Mouse (Mus musculus): ENCODE results near the gene Col11a2.

DNA sequence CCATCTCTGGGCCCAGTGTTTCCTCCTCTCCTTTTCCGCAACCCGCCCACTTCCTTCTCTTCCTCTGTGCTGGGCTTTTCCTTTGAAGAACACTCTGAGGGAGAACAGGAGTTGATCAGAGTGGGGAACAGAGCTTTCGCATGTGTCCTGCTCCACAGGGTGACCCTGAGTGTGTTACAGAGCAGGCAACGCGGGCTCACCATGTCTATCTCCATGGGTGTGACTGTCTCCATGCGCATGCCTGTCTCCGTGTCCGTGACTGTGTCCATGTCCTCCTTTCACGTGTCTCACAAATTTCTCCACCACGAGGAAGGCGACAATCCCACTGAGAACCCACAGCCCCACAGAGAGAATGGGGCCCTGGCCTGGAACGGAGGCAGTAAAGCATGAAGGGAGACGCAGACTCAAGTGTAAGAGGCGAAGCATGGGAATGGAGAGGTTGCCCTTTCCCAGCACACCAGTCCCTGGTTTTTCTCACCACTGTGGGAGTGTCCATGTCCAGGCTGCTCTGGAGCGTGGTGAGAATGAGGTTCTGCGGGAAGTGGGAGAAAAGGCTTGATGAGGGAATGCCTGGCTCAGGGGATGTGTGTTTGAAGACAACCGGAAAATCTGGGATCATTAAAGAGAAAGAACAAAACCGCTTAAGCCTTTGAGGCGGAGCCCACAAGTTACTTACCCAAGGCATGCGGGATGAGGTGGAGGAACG lies 9.2 kb upstream of the Col11a2 start:
- TF ChIP-seq CTCF (IDR thresholded peaks at IDR 0.05; ENCODE audit: extremely low read depth, insufficient read depth, low read length) (no peak), POLR2A (IDR thresholded peaks at IDR 0.05; ENCODE audit: extremely low read depth, insufficient read depth, low read length) (no peak)

All from cortical plate, adult 2 months (tissue).